Mouse (Mus musculus): ENCODE data around the gene Gpr25. TPM values are rescaled to one million over a fixed set of nuclear protein-coding genes. Genes with fewer than 3 reads are reported as not detected.

Gpr25 gene
- polyA plus RNA-seq, 1 experiment = not detected

DNA sequence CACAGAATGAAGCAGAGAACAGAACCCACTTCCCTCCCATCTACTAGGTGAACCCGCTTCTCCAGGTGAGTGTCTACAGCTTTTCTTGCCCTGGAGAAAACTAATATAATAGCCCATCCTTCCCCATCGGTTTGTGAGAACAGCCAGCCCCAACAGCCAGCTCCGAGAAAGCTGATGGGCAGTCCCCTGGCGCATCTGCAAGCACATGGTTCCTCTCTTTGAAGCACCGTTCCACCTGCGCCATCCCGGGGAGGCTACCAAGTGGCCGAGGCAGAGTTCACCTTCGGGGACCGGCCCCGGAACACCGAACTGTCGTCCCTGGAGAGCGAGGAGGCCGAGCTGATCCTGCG, 1.2 kb downstream of the Gpr25 start:
- H3K4me1 ChIP-seq (ENCODE audit: control insufficient read depth, insufficient read depth, low read length) = peaks cover 3% of the 10 kb centered on the region; the same call in 1 of the 2 replicates
- TF ChIP-seq CTCF (IDR thresholded peaks at IDR 0.05; ENCODE audit: low read depth, low read length) (no peak), POLR2A (IDR thresholded peaks at IDR 0.05; ENCODE audit: borderline replicate concordance, low read depth, low read length) (no peak)
- H3K27ac ChIP-seq (ENCODE audit: insufficient read depth, low read depth, low read length) = no peak overlapping the region
- peak overlapping the region; percentile 48; the same call in 1 of the 2 replicates for H3K4me3 ChIP-seq (ENCODE audit: insufficient read depth, low read length)

DNA sequence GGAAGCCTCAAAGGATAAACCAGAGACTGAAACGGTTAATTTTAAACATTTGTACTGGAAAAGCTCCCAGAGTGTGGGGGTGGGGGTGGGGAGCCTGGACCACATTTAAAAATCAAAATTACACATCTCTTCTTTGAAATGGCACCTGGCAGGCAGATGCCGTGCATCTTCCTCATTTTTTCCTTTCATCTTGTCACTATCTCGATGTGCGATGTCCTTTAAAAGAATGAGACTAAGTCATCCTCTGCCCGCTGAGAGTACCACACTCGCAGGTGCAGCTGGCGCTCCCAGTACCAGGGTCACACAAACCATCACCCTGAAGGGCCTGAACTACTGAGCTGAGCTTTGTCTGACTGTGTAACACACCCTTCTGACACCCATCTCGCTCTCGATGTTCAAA, 2.2 kb downstream of the Gpr25 start:
- Histone ChIP-seq H3K4me3 (ENCODE audit: insufficient read depth, low read length) (no peak overlapping the region), H3K27ac (ENCODE audit: insufficient read depth, low read depth, low read length) (no peak overlapping the region), H3K4me1 (ENCODE audit: control insufficient read depth, insufficient read depth, low read length) (peaks cover 3% of the 10 kb centered on the region; the same call in 1 of the 2 replicates)
- no peak for TF ChIP-seq CTCF (IDR thresholded peaks at IDR 0.05; ENCODE audit: low read depth, low read length)

DNA sequence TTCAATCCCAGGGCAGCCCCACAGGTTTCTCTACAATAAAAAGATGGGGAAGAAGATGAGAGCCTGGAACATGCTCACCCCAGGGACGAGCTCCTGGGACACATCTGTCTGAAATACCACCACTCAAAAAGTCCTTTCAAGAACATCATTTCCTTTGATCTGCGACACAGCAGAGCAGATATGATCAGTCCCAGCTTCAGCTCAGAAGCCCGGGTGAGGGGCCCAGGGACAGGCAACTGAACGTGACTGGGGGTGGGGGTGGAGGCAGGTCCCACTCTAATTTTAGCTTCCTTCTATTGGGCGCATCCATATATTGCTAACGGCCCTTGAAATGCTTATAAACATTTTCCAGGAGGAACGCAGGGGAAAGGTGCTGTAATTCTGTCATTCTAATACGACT, 5.0 kb downstream of the Gpr25 start:
- H3K27ac ChIP-seq (ENCODE audit: insufficient read depth, low read depth, low read length) = no peak overlapping the region
- TF ChIP-seq POLR2A (IDR thresholded peaks at IDR 0.05; ENCODE audit: borderline replicate concordance, low read depth, low read length) (no peak), CTCF (IDR thresholded peaks at IDR 0.05; ENCODE audit: low read depth, low read length) (no peak)
- peaks cover 3% of the 10 kb centered on the region; the same call in 1 of the 2 replicates for H3K4me1 ChIP-seq (ENCODE audit: control insufficient read depth, insufficient read depth, low read length)

DNA sequence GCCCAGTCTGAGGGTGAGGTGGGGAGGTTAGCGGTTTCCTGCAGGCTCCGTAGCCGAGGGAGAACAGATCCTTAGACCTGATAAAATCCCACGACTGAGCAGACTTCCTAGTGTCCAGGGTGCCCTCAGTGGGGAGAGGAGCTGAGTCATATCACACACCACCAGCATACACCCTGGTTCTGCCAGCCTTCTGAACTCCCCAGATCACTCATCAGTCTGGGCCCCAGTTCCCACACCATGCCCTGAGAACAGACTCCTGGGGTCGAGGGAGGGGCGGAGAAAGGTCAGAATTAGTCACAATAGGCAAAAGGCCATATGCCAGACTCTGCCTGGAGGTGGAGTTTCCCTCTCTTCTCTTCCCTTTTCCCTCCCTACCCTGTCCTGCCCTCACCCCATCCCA, 5.5 kb downstream of the Gpr25 start:
- TF ChIP-seq POLR2A (IDR thresholded peaks at IDR 0.05; ENCODE audit: borderline replicate concordance, low read depth, low read length) (no peak), CTCF (IDR thresholded peaks at IDR 0.05; ENCODE audit: low read depth, low read length) (no peak)
- Histone ChIP-seq H3K4me1 (ENCODE audit: control insufficient read depth, insufficient read depth, low read length) (peaks cover 3% of the 10 kb centered on the region; the same call in 1 of the 2 replicates), H3K4me3 (ENCODE audit: insufficient read depth, low read length) (no peak overlapping the region), H3K27ac (ENCODE audit: insufficient read depth, low read depth, low read length) (no peak overlapping the region)

More for the DNA sequence above, 5.0 kb downstream of the Gpr25 start:
- no peak overlapping the region for H3K4me3 ChIP-seq (ENCODE audit: insufficient read depth, low read length)

DNA sequence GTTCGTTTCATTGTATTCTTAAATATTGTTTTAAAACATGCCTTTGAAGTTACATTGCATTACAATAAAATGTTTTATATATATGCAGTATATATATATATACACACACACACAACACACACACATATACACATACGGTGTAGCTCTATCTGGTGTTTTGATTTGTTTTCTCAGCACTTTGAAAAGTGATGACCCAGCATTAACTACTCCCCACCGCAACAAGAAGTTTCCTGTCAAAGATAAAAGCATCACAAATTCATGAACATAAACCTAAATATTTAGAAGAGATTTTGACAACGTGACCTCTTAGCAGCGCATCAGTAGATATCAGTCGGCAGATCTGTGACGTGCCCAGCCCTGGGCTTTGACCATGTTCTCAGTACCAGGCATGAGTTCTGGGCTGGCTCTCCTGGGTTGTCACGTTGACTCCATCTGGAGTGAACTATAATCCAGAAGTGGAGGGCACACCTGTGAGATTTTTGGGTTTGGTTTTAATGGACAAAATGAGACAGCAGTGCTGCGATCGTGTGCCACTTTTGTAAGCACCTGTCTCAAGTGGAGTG, 6.1 kb downstream of the Gpr25 start:
- TF ChIP-seq CTCF (IDR thresholded peaks at IDR 0.05; ENCODE audit: low read depth, low read length) (no peak), POLR2A (IDR thresholded peaks at IDR 0.05; ENCODE audit: borderline replicate concordance, low read depth, low read length) (no peak)
- H3K27ac ChIP-seq (ENCODE audit: insufficient read depth, low read depth, low read length) = no peak overlapping the region
- H3K4me3 ChIP-seq (ENCODE audit: insufficient read depth, low read length) = no peak overlapping the region
- H3K4me1 ChIP-seq (ENCODE audit: control insufficient read depth, insufficient read depth, low read length) = peaks cover 6% of the 10 kb centered on the region

DNA sequence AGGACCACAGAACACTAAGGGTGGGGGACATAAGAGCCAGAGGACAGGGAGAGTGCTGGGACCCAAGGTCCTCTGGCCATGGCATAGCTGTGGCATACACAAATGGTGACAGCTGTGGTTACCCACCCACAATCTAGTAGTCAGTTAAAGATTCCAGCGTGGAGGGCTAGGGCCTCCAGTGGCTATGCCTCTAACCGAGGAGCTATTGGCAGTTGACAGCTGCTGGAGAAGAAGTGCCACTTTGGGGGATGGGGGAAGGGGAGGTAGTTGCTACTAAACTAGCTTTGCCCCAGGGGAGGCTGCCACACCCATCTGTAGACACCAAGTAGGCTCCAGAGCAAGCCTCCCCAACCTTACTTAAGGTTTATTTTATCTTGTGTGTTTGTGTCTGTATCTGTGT, 7.2 kb downstream of the Gpr25 start:
- Histone ChIP-seq H3K4me3 (ENCODE audit: insufficient read depth, low read length) (no peak overlapping the region), H3K27ac (ENCODE audit: insufficient read depth, low read depth, low read length) (no peak overlapping the region), H3K4me1 (ENCODE audit: control insufficient read depth, insufficient read depth, low read length) (peaks cover 8% of the 10 kb centered on the region)
- TF ChIP-seq CTCF (IDR thresholded peaks at IDR 0.05; ENCODE audit: low read depth, low read length) (no peak), POLR2A (IDR thresholded peaks at IDR 0.05; ENCODE audit: borderline replicate concordance, low read depth, low read length) (no peak)

DNA sequence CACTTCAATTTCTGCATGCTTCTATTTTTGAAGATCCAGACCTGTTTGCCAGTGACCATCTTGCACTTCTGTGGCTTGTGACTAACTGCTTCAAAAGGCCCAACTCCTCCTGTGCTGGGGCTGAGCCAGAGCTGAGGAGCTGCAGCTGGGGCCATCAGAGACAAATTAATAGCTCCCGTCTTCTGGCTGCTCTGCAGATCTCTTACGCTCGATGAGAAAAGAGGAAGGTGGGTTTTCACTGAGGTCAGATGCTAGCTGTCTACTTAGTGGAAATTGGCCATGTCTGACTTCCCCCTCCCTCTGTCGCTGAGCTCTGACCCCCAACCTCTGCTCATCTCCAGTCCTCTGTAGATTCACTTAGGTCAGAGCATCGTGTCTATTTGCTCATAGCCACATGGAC, 11.0 kb downstream of the Gpr25 start:
- TF ChIP-seq POLR2A (IDR thresholded peaks at IDR 0.05; ENCODE audit: borderline replicate concordance, low read depth, low read length) = no peak
- TF ChIP-seq CTCF (IDR thresholded peaks at IDR 0.05; ENCODE audit: low read depth, low read length) = no peak
- H3K4me1 ChIP-seq (ENCODE audit: control insufficient read depth, insufficient read depth, low read length) = peaks cover 5% of the 10 kb centered on the region; the same call in 1 of the 2 replicates

DNA sequence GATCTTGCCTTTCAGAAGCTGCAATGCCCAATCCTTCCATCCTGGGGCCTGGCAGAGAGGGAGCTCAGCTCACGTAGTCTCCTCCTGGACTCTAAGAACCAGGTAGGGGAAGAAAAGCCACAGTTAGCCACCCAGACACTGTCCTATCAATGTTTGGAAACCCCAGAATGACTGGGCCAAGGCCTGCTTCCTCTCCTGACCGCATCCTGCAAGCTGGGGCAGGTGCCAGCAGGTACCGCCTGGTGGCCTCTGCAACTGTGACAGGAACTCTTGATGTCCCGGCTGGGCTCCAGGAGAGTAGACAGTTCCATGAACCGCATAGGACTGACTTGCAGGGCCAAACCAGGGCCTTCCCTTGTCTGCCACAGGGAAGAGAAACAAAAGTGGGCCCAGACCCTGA, 13.3 kb downstream of the Gpr25 start:
- TF ChIP-seq CTCF (IDR thresholded peaks at IDR 0.05; ENCODE audit: low read depth, low read length) (no peak), POLR2A (IDR thresholded peaks at IDR 0.05; ENCODE audit: borderline replicate concordance, low read depth, low read length) (no peak)
- Histone ChIP-seq H3K27ac (ENCODE audit: insufficient read depth, low read depth, low read length) (no peak overlapping the region), H3K4me3 (ENCODE audit: insufficient read depth, low read length) (no peak overlapping the region), H3K4me1 (ENCODE audit: control insufficient read depth, insufficient read depth, low read length) (peaks cover 5% of the 10 kb centered on the region; the same call in 1 of the 2 replicates)

More for the DNA sequence above, 11.0 kb downstream of the Gpr25 start:
- H3K27ac ChIP-seq (ENCODE audit: insufficient read depth, low read depth, low read length) = no peak overlapping the region
- no peak overlapping the region for H3K4me3 ChIP-seq (ENCODE audit: insufficient read depth, low read length)

DNA sequence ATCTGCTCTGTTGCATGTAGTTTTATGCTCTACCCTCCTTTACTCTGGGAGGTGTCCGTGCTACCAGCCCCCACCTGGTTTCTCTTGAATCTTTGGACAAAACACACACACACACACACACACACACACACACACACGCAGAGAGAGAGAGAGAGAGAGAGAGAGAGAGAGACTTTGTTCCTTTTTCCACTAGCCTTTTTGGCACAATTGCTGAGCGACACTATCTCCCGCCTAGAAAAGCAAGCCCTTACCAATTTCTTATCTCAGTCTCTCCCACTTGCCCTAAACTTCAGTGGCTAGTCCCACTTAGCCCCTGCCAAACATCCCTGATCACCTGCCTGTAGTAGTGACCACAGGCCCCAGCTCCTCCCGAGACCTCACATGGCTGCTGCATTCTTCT, 16.2 kb downstream of the Gpr25 start:
- no peak for TF ChIP-seq CTCF (IDR thresholded peaks at IDR 0.05; ENCODE audit: low read depth, low read length)
- TF ChIP-seq POLR2A (IDR thresholded peaks at IDR 0.05; ENCODE audit: borderline replicate concordance, low read depth, low read length) = no peak
- H3K27ac ChIP-seq (ENCODE audit: insufficient read depth, low read depth, low read length) = no peak overlapping the region
- H3K4me3 ChIP-seq (ENCODE audit: insufficient read depth, low read length) = no peak overlapping the region
- 0 out of 2 replicates have a peak, but pooled peaks cover 2% of the 10 kb centered on the region for H3K4me1 ChIP-seq (ENCODE audit: control insufficient read depth, insufficient read depth, low read length)

DNA sequence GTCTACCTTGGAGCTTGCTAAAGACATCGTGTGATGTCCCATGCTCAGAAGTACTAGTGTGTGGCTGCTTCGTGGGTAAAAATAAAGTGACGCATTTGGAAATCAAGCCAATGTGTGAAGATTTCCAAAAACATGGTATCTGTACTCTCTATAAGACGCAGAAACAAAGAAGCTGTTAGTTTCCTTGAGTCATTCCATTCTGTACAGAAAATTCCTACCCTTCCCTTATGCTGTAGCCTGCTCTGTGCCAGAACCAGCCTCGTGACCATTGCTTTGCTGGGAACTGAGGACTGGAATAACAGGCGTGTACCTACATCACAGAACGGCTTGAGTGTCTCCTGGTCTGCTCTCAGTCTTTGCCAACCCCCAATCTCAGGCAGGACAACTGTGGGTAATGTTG, 18.9 kb downstream of the Gpr25 start:
- Histone ChIP-seq H3K4me3 (ENCODE audit: insufficient read depth, low read length) (no peak overlapping the region), H3K4me1 (ENCODE audit: control insufficient read depth, insufficient read depth, low read length) (no peaks in the 10 kb centered on the region), H3K27ac (ENCODE audit: insufficient read depth, low read depth, low read length) (no peak overlapping the region)
- TF ChIP-seq POLR2A (IDR thresholded peaks at IDR 0.05; ENCODE audit: borderline replicate concordance, low read depth, low read length) (no peak), CTCF (IDR thresholded peaks at IDR 0.05; ENCODE audit: low read depth, low read length) (no peak)

DNA sequence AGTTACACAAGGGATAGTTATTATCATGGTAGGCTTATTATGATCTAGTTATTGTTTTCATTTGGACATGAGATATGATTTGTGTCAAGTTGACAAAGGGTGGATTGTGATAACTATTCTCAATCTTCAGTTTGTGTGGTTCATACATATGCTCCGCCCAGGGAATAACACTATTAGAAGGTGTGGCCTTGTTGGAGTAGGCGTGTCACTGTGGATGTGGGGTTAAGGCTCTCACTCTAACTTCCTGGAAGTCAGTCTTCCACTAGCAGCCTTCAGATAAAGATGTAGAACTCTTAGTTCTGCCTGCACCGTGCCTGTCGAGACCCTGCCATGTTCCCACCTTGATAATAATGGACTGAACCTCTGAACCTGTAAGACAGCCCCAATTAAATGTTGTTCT, 22.2 kb downstream of the Gpr25 start:
- TF ChIP-seq POLR2A (IDR thresholded peaks at IDR 0.05; ENCODE audit: borderline replicate concordance, low read depth, low read length) = no peak
- H3K4me1 ChIP-seq (ENCODE audit: control insufficient read depth, insufficient read depth, low read length) = no peaks in the 10 kb centered on the region
- no peak overlapping the region for H3K4me3 ChIP-seq (ENCODE audit: insufficient read depth, low read length)

More for the DNA sequence above, 22.2 kb downstream of the Gpr25 start:
- no peak overlapping the region for H3K27ac ChIP-seq (ENCODE audit: insufficient read depth, low read depth, low read length)
